Mouse (Mus musculus) spleen, postnatal 14 days (tissue): Measurements from ENCODE around the gene Mtrex.

Experiments
- DNase-seq, 2 experiments: peaks; one replicate each; pipeline ENCODE4 v3.0.0; 2021 to 2022; ENCODE audit warnings: low spot score in 2 of 2

Mtrex gene

DNA sequence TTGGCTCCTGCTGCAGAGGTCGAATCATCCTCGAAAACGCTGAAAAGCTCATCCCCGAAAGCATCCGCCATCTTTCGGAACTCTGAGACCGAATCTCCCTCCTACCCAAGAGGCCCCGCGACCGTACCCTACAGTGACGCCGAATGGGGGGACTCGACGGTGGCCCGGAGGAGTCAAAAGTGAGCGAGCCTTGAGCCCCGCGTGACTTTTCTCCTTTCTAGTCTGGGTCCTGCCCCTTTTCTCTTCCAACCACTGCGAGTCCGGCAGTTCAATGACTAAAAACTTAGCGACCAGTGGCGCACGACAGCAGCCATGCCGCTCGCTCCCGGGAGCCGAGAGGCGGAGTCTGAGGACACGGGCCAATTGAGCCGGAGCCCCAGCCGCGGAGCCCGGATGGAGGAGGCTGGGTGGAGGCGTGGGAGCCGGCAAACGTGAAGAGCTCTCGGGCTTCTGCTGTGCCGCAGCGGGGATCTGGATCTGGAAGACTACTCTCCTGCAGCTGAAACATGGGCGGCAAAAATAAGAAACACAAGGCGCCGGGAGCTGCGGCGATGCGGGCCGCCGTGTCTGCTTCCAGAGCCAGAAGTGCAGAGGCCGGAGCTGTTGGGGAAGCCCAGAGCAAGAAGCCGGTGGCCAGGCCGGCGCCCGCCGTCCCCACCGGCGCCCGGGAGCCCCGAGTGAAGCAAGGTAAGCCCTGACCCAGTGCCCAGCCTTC lies at the start of gene Mtrex, which contains the start of gene Dhx29:
Gene Mtrex, minus strand, starts transcription at position 112 of the 715 bp plus-strand sequence.
Gene Dhx29, plus strand, starts transcription at position 168 of the 715 bp plus-strand sequence.
- DNase-seq: peak; percentile 96 to 97

DNA sequence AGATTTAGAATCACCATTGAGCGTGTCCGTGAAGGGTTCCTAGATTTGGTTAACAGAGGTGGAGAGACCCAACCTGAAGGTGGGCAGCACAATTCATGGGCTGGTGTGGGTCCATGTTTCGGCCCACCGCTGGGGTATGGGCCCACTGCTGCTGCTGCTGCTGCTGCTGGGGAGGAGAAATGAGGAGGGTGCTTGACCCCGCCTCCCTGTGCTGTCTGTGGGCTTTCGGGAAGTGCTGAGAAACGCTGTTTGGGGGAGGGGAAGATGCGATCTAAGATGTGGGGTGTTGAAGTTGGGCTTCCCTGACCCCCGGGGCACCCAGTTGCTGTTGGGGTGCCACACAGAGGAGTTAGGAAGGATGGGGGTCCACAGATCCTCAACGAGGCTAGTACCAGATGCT lies 49.5 kb upstream of the Mtrex start:
- DNase-seq: no peak

DNA sequence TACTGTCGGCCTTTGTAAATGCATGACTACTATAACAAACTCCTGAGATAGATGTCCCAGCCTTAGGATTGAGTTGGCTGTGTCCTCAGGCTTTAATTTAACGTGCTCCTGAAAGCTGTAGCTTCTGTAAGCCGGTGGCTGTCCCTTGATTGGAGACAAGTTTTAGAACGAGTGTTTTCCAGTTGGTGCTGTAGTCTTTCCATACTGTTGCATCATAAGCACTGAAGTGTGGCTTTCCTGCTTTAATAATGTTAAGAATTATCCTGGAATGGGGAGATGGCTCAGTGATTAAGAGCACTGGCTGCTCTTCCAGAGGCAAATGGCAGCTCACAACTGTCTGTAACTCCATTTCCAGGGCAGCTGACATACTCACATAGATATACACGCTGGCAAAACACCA lies 40.1 kb upstream of the Mtrex start:
- DNase-seq: no peak

DNA sequence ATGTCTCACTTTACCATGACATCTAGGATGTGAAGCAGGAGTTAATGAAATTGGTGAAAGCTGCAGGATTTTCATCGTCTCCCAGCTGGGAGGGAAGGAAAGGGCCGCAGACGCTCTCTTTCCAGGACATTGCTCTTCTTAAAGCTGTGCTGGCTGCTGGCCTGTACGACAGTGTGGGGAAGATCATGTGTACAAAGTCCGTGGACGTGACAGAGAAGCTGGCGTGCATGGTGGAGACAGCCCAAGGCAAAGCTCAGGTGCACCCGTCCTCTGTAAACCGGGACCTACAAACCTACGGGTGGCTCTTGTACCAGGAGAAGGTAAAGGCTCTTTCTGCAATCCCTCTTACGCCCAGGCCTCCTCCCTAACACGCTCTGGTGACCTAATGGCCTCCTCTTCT lies 37.2 kb upstream of the Mtrex start:
- DNase-seq: no peak

DNA sequence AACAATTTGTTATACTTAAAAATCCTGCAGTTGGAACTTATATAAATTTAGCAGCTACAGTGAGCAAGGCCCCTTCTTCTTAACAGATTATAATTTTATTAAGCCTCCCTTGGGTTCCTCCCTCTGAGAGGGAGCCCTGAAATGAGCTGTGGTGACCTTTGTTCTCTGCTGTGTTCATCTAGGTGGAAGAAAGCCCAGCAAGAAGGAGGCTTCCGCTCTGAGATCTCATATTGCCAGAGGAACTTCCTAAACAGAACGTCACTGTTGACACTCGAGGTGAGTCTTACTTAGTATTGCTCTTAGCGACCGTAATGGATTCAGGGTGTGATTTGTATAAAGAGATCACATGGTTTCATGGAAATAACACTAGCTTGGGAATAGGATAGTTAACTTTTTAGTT lies 35.9 kb upstream of the Mtrex start:
- DNase-seq: no peak

DNA sequence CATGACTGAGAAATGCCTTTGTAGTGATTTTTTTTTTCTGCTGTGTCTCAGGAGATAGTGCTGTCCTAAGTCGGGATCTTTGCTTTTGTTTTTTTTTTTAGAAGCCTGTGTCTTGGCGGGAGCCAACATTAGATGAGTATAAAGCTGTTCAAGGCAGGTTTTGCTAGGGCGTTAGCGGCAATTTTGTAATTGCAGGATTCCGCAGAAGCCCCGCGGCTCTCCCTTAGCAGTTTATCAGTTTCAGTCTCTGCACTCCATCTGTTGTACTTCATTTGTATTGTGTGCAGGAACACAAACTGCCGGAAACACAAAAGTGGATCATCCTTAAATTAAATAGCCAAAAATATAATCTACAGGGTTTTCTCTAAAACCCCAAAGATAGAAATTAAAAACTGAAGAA lies 26.9 kb upstream of the Mtrex start:
- DNase-seq: no peak

DNA sequence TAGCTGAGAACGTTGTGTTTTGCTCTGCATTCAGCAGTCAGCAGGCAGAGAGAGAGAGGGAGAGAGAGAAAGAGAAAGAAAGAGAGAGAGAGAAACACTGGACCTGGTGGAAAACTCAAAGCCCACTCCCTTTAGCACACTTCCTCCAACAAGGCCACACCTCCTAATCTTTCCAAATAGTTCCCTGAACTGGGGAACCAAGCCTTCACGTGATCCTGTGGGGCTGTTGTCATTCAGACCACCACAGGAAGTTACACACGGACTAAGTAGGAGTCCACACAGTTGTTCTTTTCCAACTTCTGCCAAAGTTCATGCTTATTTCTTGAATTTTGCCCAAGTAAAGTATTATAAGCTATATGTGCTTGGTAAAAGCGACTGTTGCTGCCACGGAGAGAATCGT lies 18.7 kb upstream of the Mtrex start:
- no peak for DNase-seq

DNA sequence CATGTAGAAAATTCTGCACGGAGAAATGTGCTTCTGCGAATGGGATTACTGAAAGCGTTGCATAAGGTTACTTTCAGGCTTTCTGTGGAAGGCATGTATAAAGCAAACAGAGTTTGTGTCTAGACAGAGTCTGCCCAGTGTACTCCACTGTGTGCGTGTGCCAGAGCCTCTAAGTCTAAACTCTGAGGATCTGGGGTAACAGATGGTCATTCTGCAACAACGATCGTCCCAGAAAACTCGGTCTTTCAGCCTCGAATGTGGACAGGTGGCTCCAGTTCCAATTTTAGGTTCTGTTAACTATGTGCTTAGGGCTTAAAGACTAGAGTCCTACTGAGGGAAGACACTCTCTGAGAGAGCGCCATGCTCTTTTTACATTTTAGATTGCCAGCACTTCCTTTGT lies 18.1 kb upstream of the Mtrex start:
- no peak for DNase-seq

DNA sequence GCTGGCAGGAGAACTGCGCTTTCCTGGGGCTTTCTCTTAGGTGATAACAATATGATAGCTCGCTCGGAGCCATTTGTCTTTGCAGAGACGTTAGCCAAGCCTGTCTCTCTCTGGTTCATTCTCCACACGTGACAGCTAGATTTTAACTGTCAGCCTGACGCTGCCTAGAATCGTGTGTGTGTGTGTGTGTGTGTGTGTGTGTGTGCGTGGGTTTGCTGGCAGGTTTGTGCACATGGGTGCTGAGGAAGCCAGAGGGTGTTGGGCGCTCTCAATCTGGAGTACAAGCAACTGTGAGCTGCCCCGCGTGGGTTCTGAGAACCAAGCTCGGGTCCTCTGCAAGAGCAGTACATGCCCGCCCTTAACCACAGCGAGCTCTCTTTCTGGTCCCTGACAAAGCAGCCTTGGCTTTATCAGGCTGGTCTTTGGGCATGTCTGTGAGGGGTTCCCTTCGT lies 14.7 kb upstream of the Mtrex start:
- no peak for DNase-seq

DNA sequence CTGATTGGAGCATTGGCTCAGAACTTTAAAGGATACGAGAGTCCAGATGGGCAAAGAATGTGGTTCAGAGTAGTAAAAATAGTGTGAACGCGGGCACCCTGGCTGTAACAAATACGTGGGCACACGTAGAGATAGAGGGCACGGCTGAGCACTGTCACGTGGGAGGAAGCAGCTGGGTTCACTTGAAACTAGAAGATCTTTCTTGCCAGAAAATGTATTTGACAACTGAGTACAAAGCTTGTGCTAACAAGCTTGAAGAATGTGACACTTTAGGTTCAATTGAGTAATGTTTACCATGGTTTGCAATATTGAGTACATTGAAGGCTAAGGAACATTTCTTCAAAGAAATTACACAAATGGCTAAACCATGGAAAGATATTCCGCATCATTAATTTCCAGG lies 10.9 kb upstream of the Mtrex start:
- no peak for DNase-seq

DNA sequence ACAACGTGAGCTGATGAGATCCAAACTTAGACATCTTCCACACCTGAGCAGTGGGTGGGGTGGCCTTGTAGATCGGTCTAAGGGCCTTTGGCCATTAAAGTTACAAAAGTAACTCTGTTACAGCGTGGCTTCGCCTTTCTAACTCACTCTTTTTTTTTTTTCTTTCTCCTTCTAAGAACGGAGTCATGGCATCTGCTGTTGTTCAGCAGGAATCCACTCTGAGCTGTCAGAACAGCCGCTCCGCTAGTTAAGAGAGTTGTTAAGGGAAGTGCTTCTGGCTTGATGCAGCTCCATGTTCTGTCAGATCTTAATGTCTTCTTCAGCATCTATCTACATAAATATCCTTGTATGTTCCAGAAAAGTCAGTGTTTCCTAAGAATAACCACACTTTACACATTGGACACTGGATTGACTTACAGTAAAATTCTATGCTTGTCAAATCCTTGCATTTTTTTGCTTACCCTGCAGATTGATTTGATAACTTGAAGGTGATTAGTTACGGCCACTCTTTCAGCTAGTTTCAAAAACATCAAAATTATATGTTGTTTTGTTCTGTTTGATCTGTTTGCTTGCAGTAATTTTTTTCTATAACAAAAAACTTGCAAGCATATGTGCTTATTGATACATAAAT lies 955 bp upstream of the Mtrex start:
- no peak for DNase-seq

DNA sequence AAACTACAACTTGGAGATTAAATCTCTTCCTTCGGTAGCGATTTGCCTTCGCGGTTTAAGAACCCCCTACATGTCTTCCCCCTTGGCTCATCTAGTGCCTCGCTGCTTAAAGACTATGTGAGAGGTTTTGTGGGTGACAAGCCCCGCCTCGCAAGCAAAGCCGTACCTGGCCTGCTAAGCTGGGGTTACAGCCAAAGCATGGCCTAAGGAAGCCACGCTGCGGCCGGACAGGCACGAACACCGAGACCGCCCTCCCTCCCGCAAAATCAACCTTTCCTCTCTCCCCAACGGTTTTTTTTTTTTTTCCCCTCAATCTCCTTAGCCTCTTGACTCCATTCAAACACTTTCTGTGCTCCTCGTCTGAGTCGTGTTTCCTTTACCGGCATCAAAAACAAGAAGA lies 402 bp downstream of the Mtrex start:
- peak; percentile 18 to 25 for DNase-seq

DNA sequence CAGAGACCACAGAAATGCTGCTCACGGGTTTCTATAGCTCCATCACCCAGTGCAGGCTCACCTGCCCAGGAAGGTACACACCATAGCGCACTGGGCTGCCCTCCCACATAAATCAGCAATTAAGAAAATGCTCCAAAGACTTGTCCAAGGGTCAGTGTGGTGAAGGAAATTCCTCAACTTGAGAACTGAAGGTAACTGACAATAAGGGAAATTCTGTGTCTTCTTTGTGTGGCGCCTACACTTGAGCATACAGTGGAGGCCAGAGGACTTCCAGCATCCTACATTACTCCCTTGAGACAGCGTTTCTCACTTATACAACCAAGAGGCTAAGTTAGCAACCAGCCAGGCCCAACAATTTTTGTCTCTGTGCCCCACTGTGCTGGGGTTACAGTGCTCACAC lies 1.2 kb downstream of the Mtrex start:
- DNase-seq: no peak

DNA sequence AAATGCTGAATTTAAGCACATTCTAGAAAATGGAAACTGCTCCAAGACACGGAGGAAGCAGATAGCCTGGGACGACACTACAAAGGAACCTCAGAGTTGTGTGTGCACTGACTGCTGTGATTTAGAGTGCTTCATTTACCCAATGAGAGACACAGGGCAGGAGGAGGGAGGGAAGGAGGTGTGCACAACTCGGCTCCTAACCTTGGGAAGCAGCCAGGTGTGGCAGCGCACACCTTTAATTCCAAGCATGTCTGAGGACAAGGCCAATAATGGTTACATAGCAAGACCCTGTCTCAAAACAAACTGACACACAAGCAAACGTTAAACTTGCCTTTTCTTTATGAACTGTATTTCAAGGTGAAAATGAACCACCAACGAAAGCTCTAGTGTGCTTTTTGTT lies 1.9 kb downstream of the Mtrex start:
- no peak for DNase-seq

DNA sequence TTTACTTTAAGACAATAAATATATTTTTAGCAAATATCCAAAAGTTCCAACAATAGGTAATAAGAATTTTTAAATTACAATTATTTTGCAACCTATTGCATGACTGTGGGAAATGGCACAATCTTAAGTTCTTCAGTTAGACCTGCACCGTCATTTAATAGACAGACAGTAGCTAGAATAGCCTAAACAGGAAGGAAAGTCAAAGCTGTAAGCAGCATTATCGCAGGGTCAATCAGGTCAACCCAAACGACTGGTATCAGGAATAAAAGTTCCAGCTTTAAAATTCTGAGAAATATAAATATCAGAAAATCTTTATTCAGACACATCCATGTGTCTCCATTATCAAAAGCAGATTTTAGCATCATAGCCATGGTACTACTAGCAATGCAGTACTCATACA lies 6.3 kb downstream of the Mtrex start:
- no peak for DNase-seq

DNA sequence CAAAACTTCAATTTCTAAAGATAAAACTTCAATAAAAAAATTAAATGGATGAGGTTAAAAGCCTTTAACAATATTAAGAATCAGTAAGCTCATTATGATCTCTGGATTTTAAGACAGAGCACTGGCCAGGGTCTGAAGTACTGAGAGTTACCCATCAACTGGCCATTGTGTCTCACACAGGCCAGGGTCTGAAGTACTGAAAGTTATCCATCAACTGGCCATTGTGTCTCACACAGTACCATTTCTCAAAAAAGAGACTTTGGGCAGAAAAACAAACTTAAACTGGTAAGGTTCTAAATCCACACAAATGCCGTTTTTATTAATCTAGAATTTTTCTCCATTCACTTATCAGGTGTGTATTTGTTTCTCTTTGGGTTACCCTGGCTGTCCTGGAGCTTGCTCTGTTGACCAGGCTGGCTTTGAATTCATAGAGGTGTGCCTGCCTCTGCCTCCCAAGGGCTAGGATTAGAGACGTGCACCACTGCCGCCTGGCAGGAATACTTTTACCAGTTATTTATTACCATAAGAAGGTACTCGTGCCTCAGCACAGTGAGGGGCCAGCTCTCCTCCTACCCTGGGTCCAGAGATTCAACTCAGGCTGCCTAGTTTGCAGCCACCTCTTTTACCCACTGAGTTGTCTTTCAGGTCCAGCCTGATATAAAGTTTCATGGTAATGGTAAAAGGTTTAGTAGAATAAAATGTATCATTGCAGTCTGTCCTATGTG lies 7.9 kb downstream of the Mtrex start:
- DNase-seq: no peak

DNA sequence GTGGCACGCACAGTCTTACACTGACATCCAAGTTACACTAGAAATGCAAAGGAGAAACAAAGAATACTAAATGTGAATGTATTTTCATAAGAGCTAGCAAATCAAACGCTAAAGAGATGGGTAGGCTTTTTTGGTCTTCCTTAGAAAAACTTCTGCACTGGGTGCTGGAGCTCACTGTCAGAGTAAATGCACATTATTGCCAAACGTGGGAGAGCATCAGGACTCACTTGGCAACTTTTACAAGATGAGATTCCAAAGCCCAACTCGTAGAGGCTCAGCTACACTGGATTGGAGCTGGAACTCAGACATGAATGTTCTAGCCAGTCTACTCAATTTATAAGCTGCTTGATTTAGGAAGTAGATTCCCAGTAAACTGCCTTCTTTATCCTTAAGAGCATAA lies 16.8 kb downstream of the Mtrex start:
- no peak for DNase-seq

DNA sequence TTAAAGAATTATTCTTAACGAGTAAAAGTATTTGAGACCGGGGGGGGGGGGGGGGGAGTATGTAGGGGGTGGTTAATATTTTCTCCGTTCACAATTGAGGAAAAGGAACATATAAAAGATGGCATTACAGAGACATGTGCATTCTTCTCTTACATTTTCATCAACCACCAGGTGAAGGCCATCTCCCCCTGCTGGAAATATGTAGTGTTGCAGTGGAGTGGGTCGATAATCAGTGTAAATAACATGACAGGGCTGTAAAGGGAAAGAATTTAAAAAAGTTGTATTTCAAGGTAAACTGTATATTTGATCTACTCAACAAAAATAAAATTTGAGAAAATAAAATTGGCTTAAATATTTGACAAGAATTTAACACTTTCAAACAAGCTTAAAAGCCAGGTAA lies 17.5 kb downstream of the Mtrex start:
- DNase-seq: peak in 1 of 2 experiments; percentile 14

DNA sequence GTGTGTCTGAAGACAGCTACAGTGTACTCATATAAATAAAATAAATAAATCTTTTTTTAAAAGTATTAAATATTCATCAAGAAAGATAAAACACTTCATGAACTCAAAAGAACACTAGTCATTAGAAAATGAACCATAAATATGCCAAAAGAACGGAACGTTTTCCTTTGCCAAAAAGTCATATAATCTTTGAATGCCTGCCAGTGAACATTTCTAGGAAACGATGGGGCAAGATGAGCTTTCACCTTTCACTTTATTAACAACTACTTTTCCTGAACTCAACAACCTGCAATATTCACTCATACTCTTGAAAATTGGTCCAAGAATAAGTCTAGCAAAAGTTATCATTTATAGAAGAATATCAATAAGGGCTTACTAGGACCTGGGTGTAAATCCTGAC lies 25.0 kb downstream of the Mtrex start:
- no peak for DNase-seq

DNA sequence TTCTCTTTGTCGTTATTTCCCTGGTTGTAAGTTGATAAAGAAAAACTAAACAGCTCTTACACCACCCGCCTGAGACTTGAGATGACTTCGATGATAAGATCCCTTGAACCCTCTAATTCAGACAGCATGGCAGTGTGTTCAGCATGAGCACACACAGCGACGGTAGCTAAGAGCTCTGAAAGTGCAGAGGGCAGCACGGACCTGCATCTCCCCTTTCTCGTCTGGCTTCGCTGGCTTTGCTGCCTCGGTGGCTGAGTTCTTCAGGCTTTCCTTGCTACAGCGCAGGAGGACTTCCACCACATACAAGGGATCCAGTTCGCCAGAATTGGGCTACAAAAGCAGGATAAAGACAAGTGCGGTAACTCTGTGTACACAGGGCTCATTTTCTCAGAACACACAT lies 40.0 kb downstream of the Mtrex start:
- DNase-seq: no peak

DNA sequence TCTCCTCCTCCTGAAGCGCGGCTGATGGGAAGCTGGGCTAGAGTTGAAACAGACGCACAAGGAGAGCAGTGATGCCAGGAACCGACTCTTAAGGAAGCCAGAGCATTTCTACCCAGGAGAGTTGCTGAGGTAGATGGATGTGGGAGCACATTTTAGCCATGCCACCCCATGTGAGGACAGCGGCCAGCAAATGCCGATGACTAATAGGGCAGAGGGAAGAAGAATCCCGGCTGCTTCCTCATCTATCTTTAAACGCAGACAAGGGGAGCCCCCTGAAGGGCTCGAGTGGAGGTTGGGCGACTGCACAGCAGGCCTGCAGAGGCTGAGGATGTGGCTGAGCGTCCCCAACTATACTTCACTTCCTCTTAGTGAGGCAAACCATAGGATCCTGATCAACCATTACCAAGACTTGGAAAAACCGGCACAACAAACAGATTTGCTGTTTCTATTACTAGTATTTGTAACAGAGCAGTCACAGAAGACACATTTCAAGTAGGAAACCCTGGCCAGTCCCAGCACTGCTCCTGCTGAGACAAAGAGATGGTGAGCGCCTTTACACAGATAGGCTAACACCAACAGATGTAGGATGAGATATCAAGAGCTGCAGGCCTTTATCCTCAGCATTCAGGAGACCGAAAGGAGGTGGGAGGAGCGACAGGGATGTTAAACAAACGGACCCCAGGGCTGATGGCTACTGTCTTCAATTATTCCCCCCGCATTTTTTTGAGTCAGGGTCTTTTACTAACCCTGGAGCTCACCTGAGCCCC lies 55.5 kb downstream of the Mtrex start:
- DNase-seq: no peak

DNA sequence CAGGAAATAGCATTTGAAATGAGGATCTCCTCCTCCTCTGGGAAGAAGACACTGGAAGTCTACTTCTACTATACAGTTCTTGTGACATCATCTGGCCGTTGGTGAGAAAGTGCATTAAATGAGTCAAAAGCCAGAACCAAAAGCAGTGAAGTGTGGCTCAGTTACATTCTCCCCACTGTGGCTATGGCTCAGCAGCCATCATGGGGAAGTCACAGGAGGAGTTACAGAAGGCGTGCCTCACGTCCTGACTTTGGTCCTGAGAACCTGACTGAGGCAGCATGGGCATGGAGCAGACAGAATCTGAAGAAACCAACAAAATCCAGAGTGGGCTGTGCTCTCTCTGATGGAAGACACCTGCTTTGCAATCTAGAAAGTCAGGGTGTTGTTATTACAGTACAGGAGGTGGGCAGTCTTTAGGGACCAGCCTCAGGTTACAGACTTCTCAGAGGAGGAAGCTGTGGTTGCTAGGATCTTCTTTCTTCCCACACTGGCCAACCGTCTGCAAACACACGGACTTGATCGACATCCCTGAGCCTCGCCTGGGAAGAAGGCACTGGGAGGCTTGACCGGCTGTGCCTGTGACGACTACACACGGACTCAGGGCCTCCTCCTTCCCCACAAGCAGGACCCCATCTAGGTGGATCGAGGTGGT lies 57.0 kb downstream of the Mtrex start:
- no peak for DNase-seq
